Mouse (Mus musculus) gastrocnemius, postnatal 4 days (tissue): ENCODE results near the gene Olfr1254. TPM values are rescaled to one million over a fixed set of nuclear protein-coding genes. Genes with fewer than 3 reads are reported as not detected.

Source experiments
- DNase-seq, 2 experiments: peaks; one replicate each; pipeline ENCODE4 v3.0.0; 2021 to 2022; ENCODE audit warnings: low spot score in 2 of 2, mixed read lengths in 2 of 2
- long read RNA-seq, 2 experiments: library from polyadenylated mRNA; stranded (forward); transcript quantifications; one replicate each; pipeline ENCODE4 v2.0.0; 2021
- total RNA-seq, 2 experiments: library from RNA; stranded (reverse); gene quantifications; 2 replicates each; pipeline ENCODE4 v1.2.3; 2021

Olfr1254 gene
- total RNA-seq = not detected
- long read RNA-seq, experiment 1 = 0 reads
- long read RNA-seq, experiment 2 = 0 reads

DNA sequence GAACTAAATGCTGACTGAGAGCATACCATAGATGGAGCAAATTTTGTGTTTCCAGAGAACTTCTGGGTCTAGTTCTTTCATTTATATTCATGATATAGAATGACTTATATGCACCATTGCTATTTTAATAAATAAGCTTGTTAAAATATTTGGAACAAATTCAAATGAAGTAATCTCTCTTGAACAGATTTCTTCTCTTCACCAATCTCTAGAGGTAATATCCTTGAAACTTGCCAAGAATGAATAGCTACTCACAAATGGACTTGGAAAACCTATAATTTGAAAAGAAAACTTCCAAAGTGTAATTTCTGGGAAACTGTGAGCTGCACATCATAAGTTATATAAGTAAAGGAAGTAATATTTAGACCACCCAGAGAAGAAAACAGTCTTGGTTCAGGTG lies at the start of gene Olfr1254:
Olfr1254 (minus strand) TSS at position 101 of the 400 bp plus-strand sequence.
- DNase-seq = no peak

DNA sequence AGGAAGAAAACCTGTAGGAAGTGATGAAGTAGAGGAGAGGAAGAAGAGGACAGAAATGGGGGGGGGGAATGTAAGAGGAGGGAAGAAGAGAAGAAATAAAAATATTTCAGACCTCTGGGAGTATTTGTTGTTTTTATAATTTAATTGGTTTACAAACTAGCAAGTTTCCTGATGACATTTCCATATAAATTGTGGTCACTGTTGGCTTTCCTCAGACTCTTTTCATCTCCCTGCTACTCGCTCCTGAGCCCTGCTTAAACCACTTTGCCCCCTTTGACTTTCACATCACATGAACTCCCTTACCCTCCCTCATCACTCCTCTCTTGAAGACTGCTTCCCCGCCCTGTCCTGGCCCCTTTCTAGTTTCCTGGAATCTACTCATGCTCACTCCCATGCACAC lies 48.0 kb upstream of the Olfr1254 start, which contains the start of gene Olfr1256:
Olfr1256 (minus strand) TSS at position 101 of the 400 bp plus-strand sequence.
- no peak for DNase-seq

GRCm38 (mm10) chr2:89820216-89820615 lies 26.8 kb upstream of the Olfr1254 start:
- DNase-seq = no peak

- DNase-seq = no peak
Measured at GRCm38 (mm10) chr2:89811751-89812150, 18.3 kb upstream of the Olfr1254 start, which contains the start of gene Olfr1255. Gene Olfr1255 (plus strand): TSS chr2:89812051.

DNA sequence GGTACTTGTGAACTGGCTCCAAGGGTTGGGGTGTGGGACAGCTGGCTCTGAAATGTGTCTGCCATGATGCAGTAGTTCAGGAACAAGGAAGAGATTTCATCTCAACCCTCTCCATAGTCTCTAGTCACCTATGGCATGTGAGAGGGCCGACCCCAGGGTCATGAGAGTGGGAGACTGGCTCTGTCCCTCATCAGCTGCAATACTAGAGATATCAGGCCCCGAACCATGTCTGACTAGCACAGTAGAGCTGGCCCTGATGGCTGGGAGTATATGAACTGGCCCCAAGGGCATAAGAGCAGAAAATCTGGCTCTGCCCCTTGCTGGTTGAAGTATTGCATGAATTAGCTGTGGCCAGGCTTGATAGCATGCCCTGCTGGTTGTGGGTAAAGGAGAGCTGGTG lies 17.3 kb upstream of the Olfr1254 start:
- DNase-seq = no peak

- DNase-seq = no peak
Measured at GRCm38 (mm10) chr2:89799583-89799982, 6.2 kb upstream of the Olfr1254 start.

- no peak for DNase-seq
Measured at GRCm38 (mm10) chr2:89756990-89757389, 36.4 kb downstream of the Olfr1254 start, which contains the start of gene Olfr1253. Gene Olfr1253 (minus strand): TSS chr2:89757090.

Other genes starting within 250 kb of the Olfr1254 start
- not detected for gene Olfr1245, start 215.2 kb downstream of the Olfr1254 start, total RNA-seq
- not detected for gene Olfr1246, start 200.5 kb downstream of the Olfr1254 start, total RNA-seq
- under 1 TPM; 0.07 to 0.08 TPM for gene Olfr1247, start 179.5 kb downstream of the Olfr1254 start, total RNA-seq
- gene Olfr1248, start 175.4 kb downstream of the Olfr1254 start, total RNA-seq = not detected
- not detected for gene Olfr1249, start 158.6 kb downstream of the Olfr1254 start, total RNA-seq
- gene Olfr1250, start 132.2 kb downstream of the Olfr1254 start, total RNA-seq = not detected
- not detected for gene Olfr1251, start 121.7 kb downstream of the Olfr1254 start, total RNA-seq
- not detected for gene Olfr1252, start 68.6 kb downstream of the Olfr1254 start, total RNA-seq
- not detected for gene Olfr1253, start 36.5 kb downstream of the Olfr1254 start, total RNA-seq
- gene Olfr1255, start 18.4 kb upstream of the Olfr1254 start, total RNA-seq = not detected
- gene Olfr1256, start 47.9 kb upstream of the Olfr1254 start, total RNA-seq = not detected
- gene Olfr48, start 54.6 kb upstream of the Olfr1254 start, total RNA-seq = not detected
- gene Olfr1257, start 84.8 kb upstream of the Olfr1254 start, total RNA-seq = not detected
- gene Olfr1258, start 133.7 kb upstream of the Olfr1254 start, total RNA-seq = not detected
- not detected for gene Olfr1259, start 155.0 kb upstream of the Olfr1254 start, total RNA-seq
- gene Olfr1260, start 180.7 kb upstream of the Olfr1254 start, total RNA-seq = not detected
- gene Olfr1261, start 197.6 kb upstream of the Olfr1254 start, total RNA-seq = not detected
- gene Olfr1262, start 206.5 kb upstream of the Olfr1254 start, total RNA-seq = not detected
- not detected for gene Olfr1263, start 218.5 kb upstream of the Olfr1254 start, total RNA-seq
- not detected for gene Olfr1264, start 232.0 kb upstream of the Olfr1254 start, total RNA-seq
- not detected for gene Olfr1265, start 241.7 kb upstream of the Olfr1254 start, total RNA-seq